Mouse (Mus musculus) c-Kit-positive CD71-negative TER-119-negative erythroid progenitor cells, embryonic 14.5 days (primary cell): Measurements from ENCODE around the gene Nutm1.
"Not testable (repeated sequence)": the region's sequence is repeated elsewhere in the genome, so short reads cannot be mapped to it uniquely, and the experiment has no call there.

Source experiments
- DNase-seq: peaks from one replicate; pipeline ENCODE4 v3.0.0-alpha.2; 2013; ENCODE audit warnings: low read depth

Nutm1 gene

GRCm38 (mm10) chr2:112259241-112259962 is at the start of gene Nutm1:
TSS of gene Nutm1 (minus strand) at chr2:112259291.
- DNase-seq, result no peak

GRCm38 (mm10) chr2:112308671-112309070 is 49.6 kb upstream of the Nutm1 start:
- no peak for DNase-seq

- no peak for DNase-seq
Observed at GRCm38 (mm10) chr2:112298221-112298620, 39.1 kb upstream of the Nutm1 start.

- no peak for DNase-seq
Observed at GRCm38 (mm10) chr2:112296211-112296610, 37.1 kb upstream of the Nutm1 start.

- no peak for DNase-seq
Observed at GRCm38 (mm10) chr2:112292823-112293222, 33.7 kb upstream of the Nutm1 start.

- no peak for DNase-seq
Observed at GRCm38 (mm10) chr2:112289507-112289906, 30.4 kb upstream of the Nutm1 start.

- no peak for DNase-seq
Observed at GRCm38 (mm10) chr2:112287059-112287458, 28.0 kb upstream of the Nutm1 start.

GRCm38 (mm10) chr2:112286062-112286461 is 27.0 kb upstream of the Nutm1 start:
- DNase-seq, result not testable (repeated sequence)

GRCm38 (mm10) chr2:112285031-112285390 is 25.9 kb upstream of the Nutm1 start:
- DNase-seq, result no peak

- no peak for DNase-seq
Observed at GRCm38 (mm10) chr2:112284363-112285030, 25.4 kb upstream of the Nutm1 start.

- DNase-seq, result no peak
Observed at GRCm38 (mm10) chr2:112282846-112283245, 23.8 kb upstream of the Nutm1 start.

GRCm38 (mm10) chr2:112276870-112277269 is 17.8 kb upstream of the Nutm1 start:
- no peak for DNase-seq

GRCm38 (mm10) chr2:112273474-112273873 is 14.4 kb upstream of the Nutm1 start:
- no peak for DNase-seq

- DNase-seq, result no peak
Observed at GRCm38 (mm10) chr2:112272909-112273308, 13.8 kb upstream of the Nutm1 start.

GRCm38 (mm10) chr2:112270011-112270410 is 10.9 kb upstream of the Nutm1 start:
- DNase-seq, result no peak

- DNase-seq, result no peak
Observed at GRCm38 (mm10) chr2:112267547-112268269, 8.6 kb upstream of the Nutm1 start.

- DNase-seq, result no peak
Observed at GRCm38 (mm10) chr2:112266780-112267179, 7.7 kb upstream of the Nutm1 start.

- no peak for DNase-seq
Observed at GRCm38 (mm10) chr2:112266242-112266592, 7.1 kb upstream of the Nutm1 start, which contains the start of gene Gm21985. TSS of gene Gm21985 (plus strand) at chr2:112266314.

GRCm38 (mm10) chr2:112265448-112266241 is 6.6 kb upstream of the Nutm1 start, which contains the start of gene Slc12a6:
TSS of gene Slc12a6 (plus strand) at chr2:112265825.
- peak; percentile 85 for DNase-seq

- no peak for DNase-seq
Observed at GRCm38 (mm10) chr2:112264364-112264763, 5.3 kb upstream of the Nutm1 start.

GRCm38 (mm10) chr2:112262779-112263295 is 3.7 kb upstream of the Nutm1 start:
- no peak for DNase-seq
